Mouse (Mus musculus) heart, adult 2 months (tissue): ENCODE measurements around the gene Mras. TPM values are rescaled to one million over a fixed set of nuclear protein-coding genes. Genes with fewer than 3 reads are reported as not detected.
A peak's percentile ranks its signal among the peaks of the same experiment; 100 is the strongest.

ENCODE experiments used
- DNase-seq, 2 experiments: peaks; one replicate each; pipeline ENCODE4 v3.0.0; 2021
- H3K27ac ChIP-seq: fragments of 200-600 bp; 2 replicates; pipeline ENCODE4 v1.8.1; 2022
- H3K27me3 ChIP-seq: fragments of 200-500 bp; 2 replicates; pipeline ENCODE4 v1.6.1; 2012; ENCODE audit warnings: mild to moderate bottlenecking, low read length, inconsistent platforms, mixed read lengths; ENCODE audit not compliant: control insufficient read depth, insufficient read depth
- H3K36me3 ChIP-seq: fragments of 200-500 bp; 2 replicates; pipeline ENCODE4 v1.6.1; 2012; ENCODE audit warnings: low read length, inconsistent platforms; ENCODE audit not compliant: control insufficient read depth, insufficient read depth
- H3K4me1 ChIP-seq: fragments of 200-500 bp; 2 replicates; pipeline ENCODE4 v1.6.1; 2011; ENCODE audit warnings: low read length; ENCODE audit not compliant: control insufficient read depth, insufficient read depth
- H3K4me3 ChIP-seq: fragments of 200-600 bp; 2 replicates; pipeline ENCODE4 v1.8.1; 2022
- H3K79me2 ChIP-seq: fragments of 200-500 bp; replicated peaks from 2 replicates; pipeline ENCODE4 v1.6.1; 2012; ENCODE audit warnings: mild to moderate bottlenecking, inconsistent platforms, low read length, moderate library complexity, mixed read lengths; ENCODE audit not compliant: control insufficient read depth, insufficient read depth
- H3K9ac ChIP-seq: fragments of 200-500 bp; 2 replicates; pipeline ENCODE4 v1.6.1; 2012; ENCODE audit warnings: low read depth, mild to moderate bottlenecking, control low read depth, inconsistent platforms, low read length, mixed read lengths
- CTCF ChIP-seq: fragments of 200-600 bp; IDR thresholded peaks from 2 replicates; pipeline ENCODE4 v1.8.1; 2022; ENCODE audit warnings: antibody characterized with exemption, mild to moderate bottlenecking, moderate library complexity
- EP300 ChIP-seq: fragments of 200-500 bp; IDR thresholded peaks from 2 replicates; pipeline ENCODE4 v1.6.1; 2011; ENCODE audit warnings: low read depth, low read length, control low read depth; ENCODE audit not compliant: insufficient read depth
- POLR2A ChIP-seq: fragments of 200-500 bp; IDR thresholded peaks from 2 replicates; pipeline ENCODE4 v1.6.1; 2011; ENCODE audit warnings: mild to moderate bottlenecking, low read depth, low read length, control low read depth; ENCODE audit not compliant: insufficient read depth
- WGBS: fragments of 180-500 bp; shearing (Covaris S2); methylation state at CpG from one replicate; pipeline ENCODE4 v1.1.7; 2018; 5-methylcytosine and 5-hydroxymethylcytosine counted together
- intact Hi-C: fragments of 180-260 bp; cut with DNase I; formaldehyde crosslinking; loops from one replicate; pipeline ENCODE4 v1.15.1; 2025
- polyA plus RNA-seq: library from polyadenylated mRNA; depleted of rRNA; stranded (reverse); fragments of >200 nt; gene quantifications from 2 replicates; pipeline ENCODE4 v1.2.3, GENCODE M21; 2012
- total RNA-seq, 2 experiments: library from RNA; stranded (reverse); gene quantifications; 2 replicates each; pipeline ENCODE4 v1.2.3; 2021

Gene Mras
- total and polyA plus RNA-seq, 3 experiments: 4.7 to 6.6 (median 5.1) TPM

GRCm38 (mm10) chr9:99411785-99412184 lies 25.4 kb downstream of the Mras start:
- Histone ChIP-seq H3K9ac (no peak overlapping the region), H3K36me3 (no peaks in the 10 kb centered on the region), H3K27me3 (no peaks in the 10 kb centered on the region), H3K79me2 (no peaks in the 10 kb centered on the region), H3K4me1 (no peaks in the 10 kb centered on the region), H3K4me3 (no peak overlapping the region), H3K27ac (no peak overlapping the region)
- no peak for TF ChIP-seq CTCF
- no peak for TF ChIP-seq EP300
- no peak for TF ChIP-seq POLR2A
- intact Hi-C loops: no loop called here
- 71% methylated on average over 4 of the region's 4 CpGs for WGBS
- DNase-seq: no peak

DNA sequence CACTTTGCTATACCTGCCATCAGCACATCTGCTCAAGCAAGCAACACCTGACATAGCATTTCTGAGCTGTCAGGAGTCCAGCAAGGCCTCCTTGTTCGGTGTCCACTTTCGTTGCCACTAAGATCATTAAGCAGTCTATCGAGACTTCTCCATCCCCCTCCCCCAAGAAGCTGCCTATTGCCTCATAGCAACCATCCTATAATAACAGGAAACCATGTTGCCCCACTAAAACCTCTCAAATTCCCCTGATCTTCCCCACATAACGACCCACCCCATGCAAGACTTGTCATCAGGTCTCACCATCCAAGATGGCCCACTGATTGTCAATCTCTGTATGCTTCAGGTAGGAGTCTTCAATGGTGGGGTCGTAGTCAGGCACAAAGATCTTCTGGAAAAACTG lies 26.1 kb downstream of the Mras start:
- no peak overlapping the region for H3K9ac ChIP-seq
- intact Hi-C loops: no loop called here
- H3K4me3 ChIP-seq: no peak overlapping the region
- no peaks in the 10 kb centered on the region for H3K4me1 ChIP-seq
- no peak for DNase-seq
- H3K27ac ChIP-seq: no peak overlapping the region
- WGBS: 88% methylated on average over 5 of the region's 5 CpGs
- no peaks in the 10 kb centered on the region for H3K36me3 ChIP-seq
- no peaks in the 10 kb centered on the region for H3K27me3 ChIP-seq
- H3K79me2 ChIP-seq: no peaks in the 10 kb centered on the region
- TF ChIP-seq CTCF: no peak
- TF ChIP-seq EP300: no peak
- TF ChIP-seq POLR2A: no peak

DNA sequence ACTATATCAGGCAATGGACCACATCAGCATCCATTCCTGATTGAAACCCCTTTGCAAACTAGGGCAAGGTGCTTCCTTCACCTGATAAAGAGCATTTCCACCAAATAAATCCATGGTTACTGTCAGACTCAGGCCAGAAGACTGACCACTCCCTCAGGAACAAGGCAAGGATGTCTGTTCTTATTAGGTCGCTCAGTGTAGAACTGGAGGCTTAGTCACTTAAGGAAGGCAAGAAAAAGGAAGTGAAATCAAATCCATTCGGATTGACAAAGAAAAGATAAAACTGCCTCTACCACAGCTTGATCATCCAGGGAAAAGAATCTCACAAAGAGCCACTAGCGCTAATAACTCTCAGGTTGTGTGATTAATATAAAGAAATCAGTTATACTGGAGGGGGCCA lies 27.9 kb downstream of the Mras start:
- H3K27ac ChIP-seq: no peak overlapping the region
- no peaks in the 10 kb centered on the region for H3K27me3 ChIP-seq
- no peak overlapping the region for H3K4me3 ChIP-seq
- whole genome bisulfite sequencing: 64% methylated on average over 3 of the region's 3 CpGs
- H3K4me1 ChIP-seq: no peaks in the 10 kb centered on the region
- no peak overlapping the region for H3K9ac ChIP-seq
- TF ChIP-seq CTCF (no peak), POLR2A (no peak), EP300 (no peak)
- H3K79me2 ChIP-seq: no peaks in the 10 kb centered on the region
- no peaks in the 10 kb centered on the region for H3K36me3 ChIP-seq
- DNase-seq: no peak
- intact Hi-C loops: no loop called here

DNA sequence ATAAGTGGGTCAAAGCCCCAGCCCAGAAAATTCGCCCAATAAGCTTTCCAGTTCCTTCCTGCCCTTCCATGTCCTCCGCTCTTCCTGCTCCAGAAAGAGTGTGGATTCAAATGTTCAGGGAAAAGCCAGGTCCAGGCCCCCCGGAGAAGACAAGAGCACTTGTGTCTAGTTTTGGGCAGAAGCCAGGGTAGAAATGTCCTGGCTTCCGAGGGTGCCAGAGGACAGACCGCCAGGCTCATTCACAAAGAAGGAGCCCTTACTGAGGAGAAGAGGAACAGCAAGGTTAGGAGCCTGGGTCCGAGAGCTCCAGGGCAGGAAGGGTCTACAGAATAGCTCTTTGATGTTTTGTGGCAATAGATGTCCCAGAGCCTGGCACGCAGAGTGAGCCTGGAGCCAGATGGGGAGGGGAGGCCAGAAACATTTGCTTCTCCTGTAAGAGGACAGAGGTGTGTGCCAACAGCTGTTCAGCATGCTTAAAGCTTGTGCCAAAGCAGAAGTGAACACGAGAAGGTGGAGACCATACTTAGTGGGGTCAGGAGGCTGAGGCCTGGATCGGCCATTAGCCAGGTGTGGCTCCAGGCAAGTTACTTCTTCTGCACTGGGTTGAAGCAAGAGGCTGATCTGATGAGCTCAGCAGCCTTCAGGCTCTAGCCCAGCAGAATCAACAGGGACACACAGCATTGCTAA lies 35.8 kb downstream of the Mras start:
- TF ChIP-seq CTCF (no peak), EP300 (no peak), POLR2A (no peak)
- 49% methylated on average over 9 of the region's 9 CpGs for WGBS
- no peaks in the 10 kb centered on the region for H3K36me3 ChIP-seq
- H3K4me3 ChIP-seq: no peak overlapping the region
- peaks cover 2% of the 10 kb centered on the region; the same call in 1 of the 2 replicates for H3K4me1 ChIP-seq
- no peak for DNase-seq
- no peak overlapping the region for H3K27ac ChIP-seq
- H3K79me2 ChIP-seq: no peaks in the 10 kb centered on the region
- H3K27me3 ChIP-seq: no peaks in the 10 kb centered on the region
- no peak overlapping the region for H3K9ac ChIP-seq
- intact Hi-C loops: no loop called here

GRCm38 (mm10) chr9:99400781-99401180 lies 36.4 kb downstream of the Mras start:
- intact Hi-C loops: no loop called here
- DNase-seq: no peak

GRCm38 (mm10) chr9:99397056-99397815 lies 39.9 kb downstream of the Mras start:
- DNase-seq: peak in 1 of 2 experiments; percentile 32
- TF ChIP-seq POLR2A (no peak), CTCF (no peak), EP300 (no peak)
- H3K36me3 ChIP-seq: no peaks in the 10 kb centered on the region

More at GRCm38 (mm10) chr9:99400781-99401180, 36.4 kb downstream of the Mras start:
- Histone ChIP-seq H3K27ac (no peak overlapping the region), H3K4me3 (no peak overlapping the region), H3K36me3 (no peaks in the 10 kb centered on the region), H3K9ac (no peak overlapping the region), H3K79me2 (no peaks in the 10 kb centered on the region), H3K27me3 (no peaks in the 10 kb centered on the region), H3K4me1 (peaks cover 2% of the 10 kb centered on the region; the same call in 1 of the 2 replicates)
- 65% methylated on average over 6 of the region's 6 CpGs for WGBS
- TF ChIP-seq EP300: no peak
- TF ChIP-seq CTCF: no peak
- TF ChIP-seq POLR2A: no peak

More at GRCm38 (mm10) chr9:99397056-99397815, 39.9 kb downstream of the Mras start:
- intact Hi-C loops: loop anchor here (5.0 kb wide), 1 partner anchor 40 kb away; the partner anchor contains the start of gene Mras
- no peak overlapping the region for H3K4me3 ChIP-seq
- peaks cover 2% of the 10 kb centered on the region; the same call in 1 of the 2 replicates for H3K4me1 ChIP-seq
- WGBS: 60% methylated on average over 13 of the region's 13 CpGs
- no peaks in the 10 kb centered on the region for H3K79me2 ChIP-seq
- H3K9ac ChIP-seq: no peak overlapping the region
- no peaks in the 10 kb centered on the region for H3K27me3 ChIP-seq
- 0 out of 2 replicates have a peak overlapping the region, but pooled peaks have one; percentile 20 for H3K27ac ChIP-seq
